Mouse (Mus musculus) olfactory bulb, adult 2 months (tissue): ENCODE measurements around the gene Plekho2. TPM values are rescaled to one million over a fixed set of nuclear protein-coding genes. Genes with fewer than 3 reads are reported as not detected.
A peak's percentile ranks its signal among the peaks of the same experiment; 100 is the strongest.

Experiments
- H3K27ac ChIP-seq: fragments of 200-500 bp; 2 replicates; pipeline ENCODE4 v1.5.1; 2012; ENCODE audit warnings: low read depth, low read length; ENCODE audit not compliant: insufficient read depth
- H3K4me1 ChIP-seq: fragments of 200-500 bp; 2 replicates; pipeline ENCODE4 v1.6.1; 2012; ENCODE audit warnings: low read length; ENCODE audit not compliant: control insufficient read depth, insufficient read depth
- H3K4me3 ChIP-seq: fragments of 200-500 bp; 2 replicates; pipeline ENCODE4 v1.5.1; 2012; ENCODE audit warnings: mild to moderate bottlenecking, low read depth, low read length, moderate library complexity; ENCODE audit not compliant: insufficient read depth
- CTCF ChIP-seq: fragments of 200-500 bp; IDR thresholded peaks from 2 replicates; pipeline ENCODE4 v1.5.1; 2012; ENCODE audit warnings: low read depth, mild to moderate bottlenecking, low read length, moderate library complexity; ENCODE audit not compliant: insufficient read depth
- POLR2A ChIP-seq: fragments of 200-500 bp; IDR thresholded peaks from 2 replicates; pipeline ENCODE4 v1.6.1; 2012; ENCODE audit warnings: mild to moderate bottlenecking, low read depth, low read length, moderate library complexity; ENCODE audit not compliant: insufficient read depth
- WGBS: fragments of 180-500 bp; shearing (Covaris S2); methylation state at CpG from one replicate; pipeline ENCODE4 v1.1.7; 2018; 5-methylcytosine and 5-hydroxymethylcytosine counted together
- polyA plus RNA-seq: library from polyadenylated mRNA; stranded (reverse); fragments of >200 nt; gene quantifications from 2 replicates; pipeline ENCODE4 v1.2.4, GENCODE M21; 2012; ENCODE audit warnings: low replicate concordance; ENCODE audit not compliant: missing spikeins, insufficient read depth, insufficient read length

Plekho2 gene
- polyA plus RNA-seq, 1 experiment: not detected

- H3K27ac ChIP-seq: no peak overlapping the region
- peaks cover 13% of the 10 kb centered on the region; the same call in 1 of the 2 replicates for H3K4me1 ChIP-seq
- TF ChIP-seq CTCF: no peak
- TF ChIP-seq POLR2A: no peak
- no peak overlapping the region for H3K4me3 ChIP-seq
- WGBS: 58% methylated on average over 7 of the region's 7 CpGs
Observed at GRCm38 (mm10) chr9:65576861-65577510, 2.9 kb downstream of the Plekho2 start.

DNA sequence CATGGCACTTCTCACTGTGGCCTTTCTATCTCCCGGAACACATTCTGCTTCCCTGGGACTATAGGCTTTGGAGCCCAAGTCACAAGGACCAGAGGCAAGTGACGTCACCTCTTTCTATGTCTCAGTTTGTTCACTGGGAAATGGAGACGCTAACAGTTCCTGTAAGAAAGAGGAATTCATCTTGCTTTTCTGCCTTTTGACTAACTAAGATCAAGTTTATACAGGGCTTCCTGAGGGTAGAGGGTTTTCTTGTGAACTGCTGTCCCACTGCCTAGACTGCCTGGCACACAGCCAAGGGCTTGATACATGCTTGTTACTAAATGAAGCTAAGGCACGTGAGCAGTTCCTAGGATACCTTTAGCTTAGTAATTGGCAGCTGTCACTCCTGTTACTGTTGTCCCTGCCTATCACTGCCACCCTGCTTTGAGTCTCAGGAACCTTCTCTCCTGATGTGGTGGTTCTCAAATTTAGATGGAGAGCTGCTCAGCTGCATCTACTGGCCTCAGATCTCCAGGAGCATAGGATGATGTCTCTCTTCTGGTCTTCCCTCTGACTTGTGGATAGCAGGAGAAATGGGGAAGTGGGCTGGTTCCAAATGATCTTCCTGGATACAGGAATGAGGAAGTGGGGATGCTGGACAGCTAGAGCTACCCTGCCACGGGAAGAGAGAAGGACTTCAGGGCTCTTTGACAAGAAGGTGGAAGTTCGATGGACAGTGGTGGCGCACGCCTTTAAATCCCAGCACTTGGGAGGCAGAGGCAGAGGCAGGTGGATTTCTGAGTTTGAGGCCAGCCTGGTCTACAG, 4.2 kb downstream of the Plekho2 start:
- TF ChIP-seq CTCF (no peak), POLR2A (no peak)
- 66% methylated on average over 8 of the region's 8 CpGs for WGBS
- Histone ChIP-seq H3K27ac (no peak overlapping the region), H3K4me1 (peaks cover 10% of the 10 kb centered on the region; the same call in 1 of the 2 replicates), H3K4me3 (no peak overlapping the region)

- Histone ChIP-seq H3K4me3 (no peak overlapping the region), H3K27ac (no peak overlapping the region), H3K4me1 (peaks cover 10% of the 10 kb centered on the region)
- WGBS: 80% methylated on average over 11 of the region's 11 CpGs
- TF ChIP-seq POLR2A: no peak
- TF ChIP-seq CTCF: no peak
Observed at GRCm38 (mm10) chr9:65574513-65575392, 5.1 kb downstream of the Plekho2 start.

- peaks cover 13% of the 10 kb centered on the region for H3K4me1 ChIP-seq
- WGBS: 69% methylated on average over 6 of the region's 6 CpGs
- no peak overlapping the region for H3K4me3 ChIP-seq
- no peak for TF ChIP-seq POLR2A
- TF ChIP-seq CTCF: no peak
- no peak overlapping the region for H3K27ac ChIP-seq
Observed at GRCm38 (mm10) chr9:65572837-65573236, 7.0 kb downstream of the Plekho2 start.

GRCm38 (mm10) chr9:65569491-65569971, 10.3 kb downstream of the Plekho2 start:
- H3K27ac ChIP-seq: peak overlapping the region; percentile 41

GRCm38 (mm10) chr9:65568787-65569186, 11.1 kb downstream of the Plekho2 start:
- H3K4me3 ChIP-seq: no peak overlapping the region
- 0 out of 2 replicates have a peak overlapping the region, but pooled peaks have one; percentile 41 for H3K27ac ChIP-seq
- H3K4me1 ChIP-seq: peaks cover 8% of the 10 kb centered on the region
- WGBS: 87% methylated on average over 6 of the region's 6 CpGs
- TF ChIP-seq CTCF (no peak), POLR2A (no peak)

More at GRCm38 (mm10) chr9:65569491-65569971, 10.3 kb downstream of the Plekho2 start:
- Histone ChIP-seq H3K4me1 (peaks cover 9% of the 10 kb centered on the region), H3K4me3 (no peak overlapping the region)
- TF ChIP-seq POLR2A (no peak), CTCF (no peak)
- 52% methylated on average over 6 of the region's 6 CpGs for WGBS

- TF ChIP-seq CTCF (no peak), POLR2A (no peak)
- 94% methylated on average over 2 of the region's 2 CpGs for WGBS
Observed at GRCm38 (mm10) chr9:65564698-65565097, 15.1 kb downstream of the Plekho2 start.

GRCm38 (mm10) chr9:65563073-65563472, 16.8 kb downstream of the Plekho2 start:
- WGBS: 95% methylated on average over 5 of the region's 5 CpGs
- Histone ChIP-seq H3K4me3 (no peak overlapping the region), H3K27ac (no peak overlapping the region), H3K4me1 (peaks cover 14% of the 10 kb centered on the region)
- no peak for TF ChIP-seq CTCF
- TF ChIP-seq POLR2A: no peak

More at GRCm38 (mm10) chr9:65564698-65565097, 15.1 kb downstream of the Plekho2 start:
- peaks cover 19% of the 10 kb centered on the region for H3K4me1 ChIP-seq
- no peak overlapping the region for H3K27ac ChIP-seq
- no peak overlapping the region for H3K4me3 ChIP-seq
